Mouse (Mus musculus) megakaryocyte, embryonic 14.5 days (primary cell): ENCODE measurements around the gene Tmem107.

Source experiments
- FLI1 ChIP-seq: IDR thresholded peaks from 2 replicates; pipeline ENCODE4 v1.6.1; 2012; ENCODE audit warnings: low read length, inconsistent platforms, mixed read lengths
- GATA1 ChIP-seq: IDR thresholded peaks from 3 replicates; pipeline ENCODE4 v1.6.1; 2012; ENCODE audit warnings: mixed read lengths, low read length, inconsistent platforms, borderline replicate concordance

- no peak for TF ChIP-seq GATA1
- no peak for TF ChIP-seq FLI1
Measured at GRCm38 (mm10) chr11:69099177-69099914, 28.7 kb downstream of the Tmem107 start.
